Mouse (Mus musculus) CD4-positive naive resting alpha-beta T cell, adult 76 days (primary cell): ENCODE data around the gene Gm13276. TPM values are rescaled to one million over a fixed set of nuclear protein-coding genes. Genes with fewer than 3 reads are reported as not detected.

Experiments
- total RNA-seq: library from RNA; stranded (reverse); gene quantifications from one replicate; pipeline ENCODE4 v1.2.4, GENCODE M21; 2023

The Gm13276 gene
- not detected for total RNA-seq

DNA sequence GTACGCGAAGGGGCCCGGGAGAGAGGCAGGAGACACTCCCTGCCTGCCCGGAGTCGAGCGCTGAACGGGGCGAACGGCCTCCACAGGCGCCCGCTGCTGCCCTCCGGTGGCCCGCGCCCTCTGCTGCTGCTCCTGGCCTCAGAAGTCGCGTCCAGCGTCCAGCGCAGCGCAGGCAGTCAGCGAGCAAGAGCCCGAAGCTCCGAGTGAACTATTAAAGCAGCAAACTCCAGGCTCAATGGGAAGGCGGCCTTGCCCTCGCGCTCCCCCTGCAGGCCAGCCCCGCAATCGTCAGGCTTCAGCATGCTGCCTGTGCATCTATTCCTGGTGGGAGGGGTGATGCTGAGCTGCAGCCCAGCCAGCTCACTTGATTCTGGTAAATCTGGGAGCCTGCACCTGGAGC lies at the start of gene Gm13276:
Gene Gm13276 (plus strand): TSS at position 301 of the 400 bp plus-strand sequence.

GRCm38 (mm10) chr4:88754818-88755340 lies 30.6 kb upstream of the Gm13276 start, which contains the start of gene Gm13271:
TSS of gene Gm13271 (plus strand) at chr4:88754868.

DNA sequence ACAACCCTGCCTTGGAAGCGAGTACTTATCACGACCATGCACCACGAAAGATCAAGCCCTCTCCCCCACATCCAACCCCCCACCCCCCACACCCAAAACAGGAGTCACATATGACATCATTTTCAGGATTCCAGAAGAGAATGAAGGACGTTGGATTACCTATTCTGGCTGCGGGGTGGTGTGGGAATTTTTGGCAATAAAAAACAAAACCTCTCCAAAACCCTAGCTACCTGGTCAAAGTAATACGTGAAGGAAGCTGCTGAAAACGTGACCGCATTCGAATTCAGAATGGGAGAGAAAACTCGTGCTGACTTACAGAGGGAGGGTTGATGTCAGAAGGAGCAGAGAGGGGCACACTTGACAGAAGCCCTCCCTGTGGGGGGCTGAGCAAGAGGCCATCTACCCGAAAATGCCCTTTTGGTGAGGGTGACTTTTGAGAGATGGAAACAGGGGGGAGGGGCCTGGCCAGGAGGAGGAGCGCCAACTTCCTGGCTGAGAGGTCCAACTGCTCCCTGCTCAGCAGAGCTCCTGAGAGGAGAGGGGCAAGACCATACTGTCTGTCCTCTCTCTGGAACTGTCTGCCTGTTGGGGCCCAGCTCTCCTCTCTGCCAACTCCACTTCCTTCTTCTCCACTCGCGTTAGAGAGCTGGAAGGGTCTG lies 25.8 kb upstream of the Gm13276 start, which contains the start of gene Gm13283:
Gene Gm13283 (plus strand): TSS at position 510 of the 659 bp plus-strand sequence.

DNA sequence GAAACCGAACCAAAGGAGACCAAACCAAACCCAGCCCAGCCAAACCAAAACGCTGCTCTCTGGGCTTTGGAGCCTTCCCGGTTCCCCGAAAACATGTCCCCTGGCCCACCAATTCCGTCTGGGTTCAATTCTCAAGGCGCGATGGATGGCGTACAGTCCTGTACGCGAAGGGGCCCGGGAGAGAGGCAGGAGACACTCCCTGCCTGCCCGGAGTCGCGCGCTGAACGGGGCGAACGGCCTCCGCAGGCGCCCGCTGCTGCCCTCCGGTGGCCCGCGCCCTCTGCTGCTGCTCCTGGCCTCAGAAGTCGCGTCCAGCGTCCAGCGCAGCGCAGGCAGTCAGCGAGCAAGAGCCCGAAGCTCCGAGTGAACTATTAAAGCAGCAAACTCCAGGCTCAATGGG lies 12.0 kb upstream of the Gm13276 start, which contains the start of gene Gm13290:
Gene Gm13290 (plus strand): TSS at position 301 of the 400 bp plus-strand sequence.

DNA sequence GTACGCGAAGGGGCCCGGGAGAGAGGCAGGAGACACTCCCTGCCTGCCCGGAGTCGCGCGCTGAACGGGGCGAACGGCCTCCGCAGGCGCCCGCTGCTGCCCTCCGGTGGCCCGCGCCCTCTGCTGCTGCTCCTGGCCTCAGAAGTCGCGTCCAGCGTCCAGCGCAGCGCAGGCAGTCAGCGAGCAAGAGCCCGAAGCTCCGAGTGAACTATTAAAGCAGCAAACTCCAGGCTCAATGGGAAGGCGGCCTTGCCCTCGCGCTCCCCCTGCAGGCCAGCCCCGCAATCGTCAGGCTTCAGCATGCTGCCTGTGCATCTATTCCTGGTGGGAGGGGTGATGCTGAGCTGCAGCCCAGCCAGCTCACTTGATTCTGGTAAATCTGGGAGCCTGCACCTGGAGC lies 8.9 kb upstream of the Gm13276 start, which contains the start of gene Gm13289:
Gene Gm13289 (plus strand): TSS at position 301 of the 400 bp plus-strand sequence.

DNA sequence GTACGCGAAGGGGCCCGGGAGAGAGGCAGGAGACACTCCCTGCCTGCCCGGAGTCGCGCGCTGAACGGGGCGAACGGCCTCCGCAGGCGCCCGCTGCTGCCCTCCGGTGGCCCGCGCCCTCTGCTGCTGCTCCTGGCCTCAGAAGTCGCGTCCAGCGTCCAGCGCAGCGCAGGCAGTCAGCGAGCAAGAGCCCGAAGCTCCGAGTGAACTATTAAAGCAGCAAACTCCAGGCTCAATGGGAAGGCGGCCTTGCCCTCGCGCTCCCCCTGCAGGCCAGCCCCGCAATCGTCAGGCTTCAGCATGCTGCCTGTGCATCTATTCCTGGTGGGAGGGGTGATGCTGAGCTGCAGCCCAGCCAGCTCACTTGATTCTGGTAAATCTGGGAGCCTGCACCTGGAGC lies 6.0 kb upstream of the Gm13276 start, which contains the start of gene Gm13272:
Gene Gm13272 (plus strand): TSS at position 301 of the 400 bp plus-strand sequence.

DNA sequence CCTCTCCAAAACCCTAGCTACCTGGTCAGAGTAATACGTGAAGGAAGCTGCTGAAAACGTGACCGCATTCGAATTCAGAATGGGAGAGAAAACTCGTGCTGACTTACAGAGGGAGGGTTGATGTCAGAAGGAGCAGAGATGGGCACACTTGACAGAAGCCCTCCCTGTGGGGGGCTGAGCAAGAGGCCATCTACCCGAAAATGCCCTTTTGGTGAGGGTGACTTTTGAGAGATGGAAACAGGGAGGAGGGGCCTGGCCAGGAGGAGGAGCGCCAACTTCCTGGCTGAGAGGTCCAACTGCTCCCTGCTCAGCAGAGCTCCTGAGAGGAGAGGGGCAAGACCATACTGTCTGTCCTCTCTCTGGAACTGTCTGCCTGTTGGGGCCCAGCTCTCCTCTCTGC lies 3.7 kb upstream of the Gm13276 start, which contains the start of gene Ifnz:
Gene Ifnz (plus strand): TSS at position 301 of the 400 bp plus-strand sequence.

DNA sequence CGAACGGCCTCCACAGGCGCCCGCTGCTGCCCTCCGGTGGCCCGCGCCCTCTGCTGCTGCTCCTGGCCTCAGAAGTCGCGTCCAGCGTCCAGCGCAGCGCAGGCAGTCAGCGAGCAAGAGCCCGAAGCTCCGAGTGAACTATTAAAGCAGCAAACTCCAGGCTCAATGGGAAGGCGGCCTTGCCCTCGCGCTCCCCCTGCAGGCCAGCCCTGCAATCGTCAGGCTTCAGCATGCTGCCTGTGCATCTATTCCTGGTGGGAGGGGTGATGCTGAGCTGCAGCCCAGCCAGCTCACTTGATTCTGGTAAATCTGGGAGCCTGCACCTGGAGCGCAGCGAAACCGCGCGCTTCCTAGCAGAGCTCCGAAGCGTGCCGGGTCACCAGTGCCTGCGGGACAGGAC lies 2.9 kb downstream of the Gm13276 start, which contains the start of gene Gm13277:
Gene Gm13277 (plus strand): TSS at position 231 of the 400 bp plus-strand sequence.

GRCm38 (mm10) chr4:88791250-88791649 lies 5.7 kb downstream of the Gm13276 start, which contains the start of gene Gm13278:
TSS of gene Gm13278 (plus strand) at chr4:88791550.

GRCm38 (mm10) chr4:88793936-88794675 lies 8.6 kb downstream of the Gm13276 start, which contains the start of gene Gm13275:
TSS of gene Gm13275 (plus strand) at chr4:88794487.

GRCm38 (mm10) chr4:88797097-88797496 lies 11.6 kb downstream of the Gm13276 start, which contains the start of gene Gm13279:
TSS of gene Gm13279 (plus strand) at chr4:88797397.

GRCm38 (mm10) chr4:88799365-88799764 lies 13.9 kb downstream of the Gm13276 start, which contains the start of gene Gm13285:
TSS of gene Gm13285 (plus strand) at chr4:88799665.

DNA sequence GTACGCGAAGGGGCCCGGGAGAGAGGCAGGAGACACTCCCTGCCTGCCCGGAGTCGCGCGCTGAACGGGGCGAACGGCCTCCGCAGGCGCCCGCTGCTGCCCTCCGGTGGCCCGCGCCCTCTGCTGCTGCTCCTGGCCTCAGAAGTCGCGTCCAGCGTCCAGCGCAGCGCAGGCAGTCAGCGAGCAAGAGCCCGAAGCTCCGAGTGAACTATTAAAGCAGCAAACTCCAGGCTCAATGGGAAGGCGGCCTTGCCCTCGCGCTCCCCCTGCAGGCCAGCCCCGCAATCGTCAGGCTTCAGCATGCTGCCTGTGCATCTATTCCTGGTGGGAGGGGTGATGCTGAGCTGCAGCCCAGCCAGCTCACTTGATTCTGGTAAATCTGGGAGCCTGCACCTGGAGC lies 17.4 kb downstream of the Gm13276 start, which contains the start of gene Gm13287:
Gene Gm13287 (plus strand): TSS at position 301 of the 400 bp plus-strand sequence.

DNA sequence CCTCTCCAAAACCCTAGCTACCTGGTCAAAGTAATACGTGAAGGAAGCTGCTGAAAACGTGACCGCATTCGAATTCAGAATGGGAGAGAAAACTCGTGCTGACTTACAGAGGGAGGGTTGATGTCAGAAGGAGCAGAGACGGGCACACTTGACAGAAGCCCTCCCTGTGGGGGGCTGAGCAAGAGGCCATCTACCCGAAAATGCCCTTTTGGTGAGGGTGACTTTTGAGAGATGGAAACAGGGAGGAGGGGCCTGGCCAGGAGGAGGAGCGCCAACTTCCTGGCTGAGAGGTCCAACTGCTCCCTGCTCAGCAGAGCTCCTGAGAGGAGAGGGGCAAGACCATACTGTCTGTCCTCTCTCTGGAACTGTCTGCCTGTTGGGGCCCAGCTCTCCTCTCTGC lies 19.7 kb downstream of the Gm13276 start, which contains the start of gene Gm13288:
Gene Gm13288 (plus strand): TSS at position 301 of the 400 bp plus-strand sequence.

GRCm38 (mm10) chr4:88815928-88816327 lies 30.4 kb downstream of the Gm13276 start, which contains the start of gene Ifna7:
TSS of gene Ifna7 (plus strand) at chr4:88816228.

GRCm38 (mm10) chr4:88819659-88820058 lies 34.1 kb downstream of the Gm13276 start, which contains the start of gene Ifna11:
TSS of gene Ifna11 (plus strand) at chr4:88819959.

DNA sequence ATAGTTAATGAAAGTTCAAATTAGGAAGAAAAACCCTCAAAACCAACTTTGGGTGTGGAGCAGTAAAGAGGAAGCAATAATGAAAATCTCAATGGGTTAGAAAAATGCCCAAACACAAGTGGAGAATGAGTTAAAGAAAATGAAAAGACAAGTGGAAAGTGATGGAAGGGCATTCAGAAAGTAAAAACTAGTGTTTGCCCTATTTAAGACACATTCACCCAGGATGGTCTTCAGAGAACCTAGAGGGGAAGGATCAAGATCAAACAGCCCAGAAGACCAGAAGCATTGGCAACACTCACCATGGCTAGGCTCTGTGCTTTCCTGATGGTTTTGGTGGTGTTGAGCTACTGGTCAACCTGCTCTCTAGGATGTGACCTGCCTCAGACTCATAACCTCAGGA lies 41.6 kb downstream of the Gm13276 start, which contains the start of gene Ifna6:
Gene Ifna6 (plus strand): TSS at position 301 of the 400 bp plus-strand sequence.

DNA sequence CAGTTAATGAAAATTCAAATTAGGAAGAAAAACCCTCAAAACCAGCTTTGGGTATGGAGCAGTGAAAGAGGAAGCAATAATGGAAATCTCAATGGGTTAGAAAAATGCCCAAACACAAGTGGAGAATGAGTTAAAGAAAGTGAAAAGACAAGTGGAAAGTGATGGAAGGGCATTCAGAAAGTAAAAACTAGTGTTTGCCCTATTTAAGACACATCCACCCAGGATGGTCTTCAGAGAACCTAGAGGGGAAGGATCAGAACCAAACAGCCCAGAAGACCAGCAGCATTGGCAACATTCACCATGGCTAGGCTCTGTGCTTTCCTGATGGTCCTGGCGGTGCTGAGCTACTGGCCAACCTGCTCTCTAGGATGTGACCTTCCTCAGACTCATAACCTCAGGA lies 49.7 kb downstream of the Gm13276 start, which contains the start of gene Ifna5:
Gene Ifna5 (plus strand): TSS at position 301 of the 400 bp plus-strand sequence.

